ENCODE assay signal across 9 mouse cellular contexts in genomic region chr11:108301036-108301435, GRCm38 (mm10).
"Had no signal": no experiment of that assay in that cellular context is flagged by ENCODE, and none has a peak within 500 bp of the region (broad histone marks: within the 10 kb centered on the region; RNA-seq: fewer than 3 reads in every experiment).

No protein-coding gene starts in this region.

- DNase-seq: kidney, adult 8-10 months; kidney, postnatal 10 days; kidney, postnatal 36 days; layer of hippocampus, postnatal 36 days; liver, postnatal 0 days; lung, embryonic 14.5 days; thymus, adult 2 months; thymus, postnatal 14 days; thymus, postnatal 4 days had no signal
